Mouse (Mus musculus) midbrain, embryonic 16.5 days (tissue): ENCODE data around the gene Gm45015. TPM values are rescaled to one million over a fixed set of nuclear protein-coding genes. Genes with fewer than 3 reads are reported as not detected.

Experiments used
- polyA plus RNA-seq: library from polyadenylated mRNA; unstranded; fragments of >200 nt; fragmentation: Nextera tagmentation; extraction: Ambion mirVana; gene quantifications from 2 replicates; pipeline ENCODE4 v1.2.1, GENCODE M21; 2015

The Gm45015 gene
- polyA plus RNA-seq, 1 experiment from 2014 or later: not detected

Other genes with a start within 250 kb of the Gm45015 start
- 5.3 and 6.5 TPM in 2 replicates for gene Xlr3a, start 239.7 kb downstream of the Gm45015 start, polyA plus RNA-seq
- 2.5 TPM in 2 replicates for gene Gm14685, start 219.8 kb downstream of the Gm45015 start, polyA plus RNA-seq
- gene Xlr5b, start 188.0 kb downstream of the Gm45015 start, polyA plus RNA-seq: not detected in 2 replicates
- gene DXBay18, start 187.4 kb downstream of the Gm45015 start, polyA plus RNA-seq: 1.6 and 2.1 TPM in 2 replicates
- not detected in 2 replicates for gene Spin2d, start 159.9 kb downstream of the Gm45015 start, polyA plus RNA-seq
- gene Xlr3b, start 144.6 kb downstream of the Gm45015 start, polyA plus RNA-seq: 13.1 and 13.7 TPM in 2 replicates
- gene Xlr4b, start 122.5 kb downstream of the Gm45015 start, polyA plus RNA-seq: 0.48 and 0.80 TPM in 2 replicates
- gene F8a, start 108.5 kb downstream of the Gm45015 start, polyA plus RNA-seq: 35.1 and 37.5 TPM in 2 replicates
- 0.32 TPM in 1 of 2 replicates, not detected in the other for gene Xlr4c, start 93.7 kb downstream of the Gm45015 start, polyA plus RNA-seq
- gene Xlr3c, start 71.5 kb downstream of the Gm45015 start, polyA plus RNA-seq: not detected in 2 replicates
- not detected in 2 replicates for gene Xlr5a, start 43.9 kb downstream of the Gm45015 start, polyA plus RNA-seq
- not detected in 2 replicates for gene Xlr5c, start 43.9 kb downstream of the Gm45015 start, polyA plus RNA-seq
- 10.8 and 11.0 TPM in 2 replicates for gene Zfp275, start 5.8 kb upstream of the Gm45015 start, polyA plus RNA-seq
- 0.08 and 0.11 TPM in 2 replicates for gene Gm18336, start 61.9 kb upstream of the Gm45015 start, polyA plus RNA-seq
- gene Zfp92, start 74.3 kb upstream of the Gm45015 start, polyA plus RNA-seq: 2.2 and 2.5 TPM in 2 replicates
- gene Trex2, start 98.5 kb upstream of the Gm45015 start, polyA plus RNA-seq: not detected in 2 replicates
- gene Haus7, start 122.2 kb upstream of the Gm45015 start, polyA plus RNA-seq: 68.9 and 70.9 TPM in 2 replicates
- 16.5 and 17.9 TPM in 2 replicates for gene Bgn, start 146.8 kb upstream of the Gm45015 start, polyA plus RNA-seq
- gene Atp2b3, start 166.2 kb upstream of the Gm45015 start, polyA plus RNA-seq: 7.9 and 8.0 TPM in 2 replicates